Mouse (Mus musculus) cerebellum, adult 11 months (tissue): ENCODE results near the gene Otud3.
"Not testable (repeated sequence)": the region's sequence is repeated elsewhere in the genome, so short reads cannot be mapped to it uniquely, and the experiment has no call there.

ENCODE experiments used
- DNase-seq: peaks from one replicate; pipeline ENCODE4 v3.0.0; 2022

Otud3 gene

GRCm38 (mm10) chr4:138913797-138914196 lies at the start of gene Otud3:
Gene Otud3 (minus strand): TSS chr4:138913945.
- DNase-seq, result peak; percentile 97

GRCm38 (mm10) chr4:138962719-138963118 lies 49.0 kb upstream of the Otud3 start:
- DNase-seq, result no peak

GRCm38 (mm10) chr4:138959926-138960325 lies 46.2 kb upstream of the Otud3 start:
- no peak for DNase-seq

- DNase-seq, result no peak
Observed at GRCm38 (mm10) chr4:138959120-138959519, 45.4 kb upstream of the Otud3 start.

GRCm38 (mm10) chr4:138958612-138959011 lies 44.9 kb upstream of the Otud3 start:
- no peak for DNase-seq

- no peak for DNase-seq
Observed at GRCm38 (mm10) chr4:138948257-138948656, 34.5 kb upstream of the Otud3 start.

GRCm38 (mm10) chr4:138943730-138944129 lies 30.0 kb upstream of the Otud3 start:
- no peak for DNase-seq

- no peak for DNase-seq
Observed at GRCm38 (mm10) chr4:138941966-138942365, 28.2 kb upstream of the Otud3 start.

GRCm38 (mm10) chr4:138941401-138941800 lies 27.7 kb upstream of the Otud3 start:
- DNase-seq, result no peak

- DNase-seq, result no peak
Observed at GRCm38 (mm10) chr4:138939481-138939880, 25.7 kb upstream of the Otud3 start.

- no peak for DNase-seq
Observed at GRCm38 (mm10) chr4:138938495-138939269, 24.9 kb upstream of the Otud3 start.

GRCm38 (mm10) chr4:138934456-138935145 lies 20.9 kb upstream of the Otud3 start:
- DNase-seq, result no peak

- no peak for DNase-seq
Observed at GRCm38 (mm10) chr4:138933862-138934261, 20.1 kb upstream of the Otud3 start.

- DNase-seq, result no peak
Observed at GRCm38 (mm10) chr4:138925561-138925960, 11.8 kb upstream of the Otud3 start.

- DNase-seq, result peak; percentile 83
Observed at GRCm38 (mm10) chr4:138922131-138922459, 8.3 kb upstream of the Otud3 start.

GRCm38 (mm10) chr4:138921254-138922130 lies 7.7 kb upstream of the Otud3 start:
- no peak for DNase-seq

- no peak for DNase-seq
Observed at GRCm38 (mm10) chr4:138917282-138917681, 3.5 kb upstream of the Otud3 start.

- DNase-seq, result no peak
Observed at GRCm38 (mm10) chr4:138913141-138913787, 481 bp downstream of the Otud3 start.

- DNase-seq, result no peak
Observed at GRCm38 (mm10) chr4:138905624-138906337, 8.0 kb downstream of the Otud3 start.

- DNase-seq, result no peak
Observed at GRCm38 (mm10) chr4:138899361-138899760, 14.4 kb downstream of the Otud3 start.

- DNase-seq, result not testable (repeated sequence)
Observed at GRCm38 (mm10) chr4:138893789-138894188, 20.0 kb downstream of the Otud3 start.

- no peak for DNase-seq
Observed at GRCm38 (mm10) chr4:138892655-138893054, 21.1 kb downstream of the Otud3 start.
